In genomic region chr11:116825230-116825629, GRCm38 (mm10) we compare ENCODE assay signal across 9 mouse cellular contexts. TPM values are rescaled to one million over a fixed set of nuclear protein-coding genes. Genes with fewer than 3 reads are reported as not detected.
DNase-seq lines count a peak whose midpoint lies in the region; ATAC-seq and TF ChIP-seq lines count a peak whose summit lies in the region.
"Had no signal": no experiment of that assay in that cellular context is flagged by ENCODE, and none has a peak within 500 bp of the region (broad histone marks: within the 10 kb centered on the region; RNA-seq: fewer than 3 reads in every experiment).

No protein-coding gene starts in this region.

- no peaks in the 10 kb centered on the region for H3K27me3 ChIP-seq in kidney, adult 2 months (replicated peaks; ENCODE audit: control insufficient read depth, insufficient read depth, low read length)
- H3K27me3 ChIP-seq in heart, postnatal 0 days (ENCODE audit: control insufficient read depth, insufficient read depth, low read length): no peaks in the 10 kb centered on the region
- H3K27me3 ChIP-seq in midbrain, embryonic 16.5 days (ENCODE audit: control insufficient read depth, insufficient read depth, low read depth, low read length): no peaks in the 10 kb centered on the region

- no peak overlapping the region for H3K4me3 ChIP-seq in kidney, adult 2 months (ENCODE audit: insufficient read depth, low read depth, low read length)
- H3K4me3 ChIP-seq in heart, postnatal 0 days (ENCODE audit: low read depth, low read length): peak overlapping the region; percentile 11; the same call in 1 of the 2 replicates
- H3K4me3 ChIP-seq in midbrain, embryonic 16.5 days (ENCODE audit: low read depth, low read length): no peak overlapping the region

- no peak for ATAC-seq in heart, postnatal 0 days (ENCODE audit: insufficient read depth, low read depth)
- no peak for ATAC-seq in midbrain, embryonic 16.5 days

- H3K9ac ChIP-seq in heart, postnatal 0 days (replicated peaks; ENCODE audit: low read depth, low read length): no peak overlapping the region
- peak overlapping the region; percentile 40; the same call in 1 of the 2 replicates for H3K9ac ChIP-seq in midbrain, embryonic 16.5 days (ENCODE audit: low read depth, low read length)

- H3K27ac ChIP-seq in kidney, adult 2 months (ENCODE audit: insufficient read depth, low read depth, low read length): peak overlapping the region; percentile 29; the same call in 1 of the 2 replicates
- H3K27ac ChIP-seq in heart, postnatal 0 days (ENCODE audit: low read depth): peak overlapping the region; percentile 43
- no peak overlapping the region for H3K27ac ChIP-seq in midbrain, embryonic 16.5 days (ENCODE audit: low read length)

- no peak for DNase-seq in kidney, adult 2 months
- DNase-seq in kidney, adult 9 months: no peak
- peak; percentile 68 for DNase-seq in adrenal gland, postnatal 14 days
- DNase-seq in heart, postnatal 0 days (ENCODE audit: low spot score): no peak
- DNase-seq in natural killer cell, adult 2 months (ENCODE audit: low spot score in 2 of 2): no peak
- DNase-seq in left cerebral cortex, adult 18-20 months (ENCODE audit: low spot score in 2 of 2): no peak
- DNase-seq: cerebellum, postnatal 14 days had no signal

- TF ChIP-seq EP300 in heart, postnatal 0 days (IDR thresholded peaks at IDR 0.05; ENCODE audit: low read depth): no peak

- no peak for TF ChIP-seq POLR2A in kidney, adult 2 months (IDR thresholded peaks at IDR 0.05; ENCODE audit: low read depth, low read length)

- H3K9me3 ChIP-seq in heart, postnatal 0 days (replicated peaks; ENCODE audit: control insufficient read depth, low read length): no peaks in the 10 kb centered on the region
- H3K9me3 ChIP-seq in midbrain, embryonic 16.5 days (replicated peaks; ENCODE audit: control insufficient read depth, low read length, poor library complexity, severe bottlenecking): no peaks in the 10 kb centered on the region

- peak overlapping the region; percentile 64; the same call in 1 of the 2 replicates for H3K4me2 ChIP-seq in heart, postnatal 0 days (ENCODE audit: low read depth, low read length)
- H3K4me2 ChIP-seq in midbrain, embryonic 16.5 days (ENCODE audit: low read length): peak overlapping the region; percentile 26; the same call in 1 of the 2 replicates

- H3K4me1 ChIP-seq in kidney, adult 2 months (ENCODE audit: control insufficient read depth, insufficient read depth, low read length): peaks cover 15% of the 10 kb centered on the region
- H3K4me1 ChIP-seq in heart, postnatal 0 days (ENCODE audit: control insufficient read depth, insufficient read depth): peaks cover 30% of the 10 kb centered on the region
- H3K4me1 ChIP-seq in midbrain, embryonic 16.5 days (ENCODE audit: control insufficient read depth, insufficient read depth, low read length): peaks cover 22% of the 10 kb centered on the region

- TF ChIP-seq CTCF in kidney, adult 2 months (conservative IDR thresholded peaks at IDR 0.05; ENCODE audit: insufficient read depth, insufficient read length, low read depth, low read length): no peak
- no peak for TF ChIP-seq CTCF in heart, postnatal 0 days (IDR thresholded peaks at IDR 0.05; ENCODE audit: low read depth)

- no peaks in the 10 kb centered on the region for H3K36me3 ChIP-seq in kidney, adult 2 months (ENCODE audit: control insufficient read depth, insufficient read depth, low read length)
- no peaks in the 10 kb centered on the region for H3K36me3 ChIP-seq in heart, postnatal 0 days (replicated peaks; ENCODE audit: control insufficient read depth, insufficient read depth, low read length)
- H3K36me3 ChIP-seq in midbrain, embryonic 16.5 days (ENCODE audit: control insufficient read depth, insufficient read depth, low read length): no peaks in the 10 kb centered on the region

- WGBS in kidney, adult 2 months: 65% methylated on average over 5 of the region's 5 CpGs
- WGBS in heart, postnatal 0 days: 71% methylated on average over 5 of the region's 5 CpGs
- WGBS in midbrain, embryonic 16.5 days: 27% methylated on average over 5 of the region's 5 CpGs

RNA-seq across cellular contexts. Expression of gene Mxra7, which starts 2.6 kb away (rescaled TPM):
- polyA plus RNA-seq in kidney, adult 2 months (2012; rRNA removed): 11.3 TPM in 2 replicates
- 28.6 and 32.8 TPM in 2 replicates for total RNA-seq in adrenal gland, postnatal 14 days (2021)
- 6.3 and 17.9 TPM in 2 replicates for total RNA-seq in heart, postnatal 0 days (2014; rRNA removed; ENCODE audit: low replicate concordance)
- 20.0 and 21.7 TPM in 2 replicates for polyA plus RNA-seq in heart, postnatal 0 days (2015; fragmentation: Nextera tagmentation; extraction: Ambion mirVana)
- polyA plus RNA-seq in midbrain, embryonic 16.5 days (2015; fragmentation: Nextera tagmentation; extraction: Ambion mirVana): 21.8 and 22.6 TPM in 2 replicates
- total RNA-seq in left cerebral cortex, adult 18-20 months (2021): 10 to 100 TPM; 17.5 to 20.2 TPM
- total RNA-seq: neutrophil, adult 5-6 weeks had no signal

RNA-seq across cellular contexts. Expression of gene Mettl23, which starts 17.8 kb away (rescaled TPM):
- polyA plus RNA-seq in kidney, adult 2 months (2012; rRNA removed): 26.8 and 32.8 TPM in 2 replicates
- 31.1 and 34.4 TPM in 2 replicates for total RNA-seq in adrenal gland, postnatal 14 days (2021)
- 39.2 and 63.2 TPM in 2 replicates for total RNA-seq in heart, postnatal 0 days (2014; rRNA removed; ENCODE audit: low replicate concordance)
- polyA plus RNA-seq in heart, postnatal 0 days (2015; fragmentation: Nextera tagmentation; extraction: Ambion mirVana): 77.1 and 77.6 TPM in 2 replicates
- polyA plus RNA-seq in midbrain, embryonic 16.5 days (2015; fragmentation: Nextera tagmentation; extraction: Ambion mirVana): 65.2 and 67.4 TPM in 2 replicates
- total RNA-seq in left cerebral cortex, adult 18-20 months (2021): 10 to 100 TPM; 23.8 to 25.8 TPM

RNA-seq across cellular contexts. Expression of gene Jmjd6, which starts 18.0 kb away (rescaled TPM):
- 19.6 and 20.9 TPM in 2 replicates for polyA plus RNA-seq in kidney, adult 2 months (2012; rRNA removed)
- 40.2 and 40.7 TPM in 2 replicates for total RNA-seq in adrenal gland, postnatal 14 days (2021)
- 24.8 and 29.6 TPM in 2 replicates for total RNA-seq in heart, postnatal 0 days (2014; rRNA removed; ENCODE audit: low replicate concordance)
- 35.3 and 43.1 TPM in 2 replicates for polyA plus RNA-seq in heart, postnatal 0 days (2015; fragmentation: Nextera tagmentation; extraction: Ambion mirVana)
- polyA plus RNA-seq in midbrain, embryonic 16.5 days (2015; fragmentation: Nextera tagmentation; extraction: Ambion mirVana): 66.3 and 73.0 TPM in 2 replicates
- total RNA-seq in left cerebral cortex, adult 18-20 months (2021): 10 to 100 TPM; 28.3 to 31.3 TPM

RNA-seq across cellular contexts. Expression of gene Mfsd11, which starts 27.0 kb away (rescaled TPM):
- polyA plus RNA-seq in kidney, adult 2 months (2012; rRNA removed): 44.9 and 48.5 TPM in 2 replicates
- total RNA-seq in adrenal gland, postnatal 14 days (2021): 29.1 and 32.6 TPM in 2 replicates
- 23.2 and 46.3 TPM in 2 replicates for total RNA-seq in heart, postnatal 0 days (2014; rRNA removed; ENCODE audit: low replicate concordance)
- 44.5 and 49.7 TPM in 2 replicates for polyA plus RNA-seq in heart, postnatal 0 days (2015; fragmentation: Nextera tagmentation; extraction: Ambion mirVana)
- polyA plus RNA-seq in midbrain, embryonic 16.5 days (2015; fragmentation: Nextera tagmentation; extraction: Ambion mirVana): 56.1 and 56.2 TPM in 2 replicates
- 10 to 100 TPM; 40.3 to 44.9 TPM for total RNA-seq in left cerebral cortex, adult 18-20 months (2021)

RNA-seq across cellular contexts. Expression of gene Srsf2, which starts 27.7 kb away (rescaled TPM):
- 214 and 336 TPM in 2 replicates for polyA plus RNA-seq in kidney, adult 2 months (2012; rRNA removed)
- 244 and 250 TPM in 2 replicates for total RNA-seq in adrenal gland, postnatal 14 days (2021)
- 157 and 211 TPM in 2 replicates for total RNA-seq in heart, postnatal 0 days (2014; rRNA removed; ENCODE audit: low replicate concordance)
- polyA plus RNA-seq in heart, postnatal 0 days (2015; fragmentation: Nextera tagmentation; extraction: Ambion mirVana): 349 and 359 TPM in 2 replicates
- 549 and 567 TPM in 2 replicates for polyA plus RNA-seq in midbrain, embryonic 16.5 days (2015; fragmentation: Nextera tagmentation; extraction: Ambion mirVana)
- 100 to 1,000 TPM; 155 to 157 TPM for total RNA-seq in left cerebral cortex, adult 18-20 months (2021)
